Mouse (Mus musculus) limb, embryonic 11.5 days (tissue): ENCODE measurements around the gene Cdk10. TPM values are rescaled to one million over a fixed set of nuclear protein-coding genes. Genes with fewer than 3 reads are reported as not detected.
A peak's percentile ranks its signal among the peaks of the same experiment; 100 is the strongest.
"Not testable (repeated sequence)": the region's sequence is repeated elsewhere in the genome, so short reads cannot be mapped to it uniquely, and the experiment has no call there.

ENCODE experiments used
- ATAC-seq: fragments of 200-750 bp; cut with Nextera tagmentation; 2 replicates; pipeline ENCODE4 v1.8.0; 2017; ENCODE audit warnings: low read depth; ENCODE audit not compliant: insufficient number of reproducible peaks, low FRiP score, low TSS enrichment
- DNase-seq: peaks from one replicate; pipeline ENCODE4 v3.0.0-alpha.2; 2015; ENCODE audit warnings: low spot score
- H3K27ac ChIP-seq: fragments of 300-500 bp; sonication (generic); replicated peaks from 2 replicates; pipeline ENCODE4 v1.5.1; 2014; ENCODE audit warnings: low read depth, mild to moderate bottlenecking, low read length
- H3K27me3 ChIP-seq: fragments of 300-500 bp; sonication (generic); 2 replicates; pipeline ENCODE4 v1.6.1; 2014; ENCODE audit warnings: mild to moderate bottlenecking, low read length, mixed read lengths; ENCODE audit not compliant: control insufficient read depth, insufficient read depth
- H3K36me3 ChIP-seq: fragments of 300-500 bp; sonication (generic); 2 replicates; pipeline ENCODE4 v1.6.1; 2014; ENCODE audit warnings: mild to moderate bottlenecking, low read length, moderate library complexity, mixed read lengths; ENCODE audit not compliant: control insufficient read depth, insufficient read depth
- H3K4me1 ChIP-seq: fragments of 300-500 bp; sonication (generic); 2 replicates; pipeline ENCODE4 v1.6.1; 2014; ENCODE audit warnings: low read length, mixed read lengths; ENCODE audit not compliant: control insufficient read depth, insufficient read depth
- H3K4me2 ChIP-seq: fragments of 300-500 bp; sonication (generic); 2 replicates; pipeline ENCODE4 v1.6.1; 2014; ENCODE audit warnings: low read depth, mild to moderate bottlenecking, moderate library complexity; ENCODE audit not compliant: severe bottlenecking
- H3K4me3 ChIP-seq: fragments of 300-500 bp; sonication (generic); 2 replicates; pipeline ENCODE4 v1.5.1; 2014; ENCODE audit warnings: low read depth, low read length
- H3K9ac ChIP-seq: fragments of 300-500 bp; sonication (generic); 2 replicates; pipeline ENCODE4 v1.6.1; 2014; ENCODE audit warnings: mild to moderate bottlenecking, low read length
- H3K9me3 ChIP-seq: fragments of 300-500 bp; sonication (generic); 2 replicates; pipeline ENCODE4 v1.6.1; 2016; ENCODE audit warnings: low read length; ENCODE audit not compliant: control insufficient read depth
- WGBS: fragments of 180-500 bp; shearing (Covaris S2); extraction: QIAGEN DNeasy Blood & Tissue Kit; methylation state at CpG from one replicate; pipeline ENCODE4 v1.1.7; 2014; 5-methylcytosine and 5-hydroxymethylcytosine counted together
- polyA plus RNA-seq: library from polyadenylated mRNA; unstranded; fragments of >200 nt; fragmentation: Nextera tagmentation; extraction: Ambion mirVana; gene quantifications from 2 replicates; pipeline ENCODE4 v1.2.1, GENCODE M21; 2014

The Cdk10 gene
- polyA plus RNA-seq, 1 experiment from 2014 or later: 36.5 TPM

- Histone ChIP-seq H3K9me3 (no peaks in the 10 kb centered on the region), H3K9ac (no peak overlapping the region), H3K27ac (no peak overlapping the region), H3K27me3 (no peaks in the 10 kb centered on the region), H3K4me1 (peaks cover 13% of the 10 kb centered on the region), H3K4me2 (no peak overlapping the region), H3K4me3 (no peak overlapping the region), H3K36me3 (peaks cover 15% of the 10 kb centered on the region)
- DNase-seq: no peak
- no peak for ATAC-seq
- 95% methylated on average over 5 of the region's 5 CpGs for WGBS
Observed at GRCm38 (mm10) chr8:123250940-123251339, 26.3 kb downstream of the Cdk10 start.

GRCm38 (mm10) chr8:123252925-123253324, 28.3 kb downstream of the Cdk10 start:
- peaks cover 14% of the 10 kb centered on the region; the same call in 1 of the 2 replicates for H3K36me3 ChIP-seq
- H3K9ac ChIP-seq: no peak overlapping the region
- WGBS: 53% methylated on average over 4 of the region's 4 CpGs
- no peak overlapping the region for H3K27ac ChIP-seq
- H3K4me3 ChIP-seq: peak overlapping the region; percentile 94
- no peak for DNase-seq
- ATAC-seq: no peak
- H3K4me1 ChIP-seq: peaks cover 13% of the 10 kb centered on the region
- H3K4me2 ChIP-seq: peak overlapping the region; percentile 98; the same call in 1 of the 2 replicates
- no peaks in the 10 kb centered on the region for H3K27me3 ChIP-seq
- no peaks in the 10 kb centered on the region for H3K9me3 ChIP-seq

- no peaks in the 10 kb centered on the region for H3K27me3 ChIP-seq
- H3K4me1 ChIP-seq: peaks cover 13% of the 10 kb centered on the region
- H3K4me3 ChIP-seq: peak overlapping the region; percentile 94
- H3K36me3 ChIP-seq: peaks cover 16% of the 10 kb centered on the region; the same call in 1 of the 2 replicates
- peak overlapping the region; percentile 92 for H3K9ac ChIP-seq
- DNase-seq (no peak), ATAC-seq (no peak)
- 0% methylated on average over 40 of the region's 40 CpGs for WGBS
- no peaks in the 10 kb centered on the region for H3K9me3 ChIP-seq
- H3K27ac ChIP-seq: peak overlapping the region; percentile 79
- peak overlapping the region; percentile 98 for H3K4me2 ChIP-seq
Observed at GRCm38 (mm10) chr8:123253451-123254098, 28.9 kb downstream of the Cdk10 start.

DNA sequence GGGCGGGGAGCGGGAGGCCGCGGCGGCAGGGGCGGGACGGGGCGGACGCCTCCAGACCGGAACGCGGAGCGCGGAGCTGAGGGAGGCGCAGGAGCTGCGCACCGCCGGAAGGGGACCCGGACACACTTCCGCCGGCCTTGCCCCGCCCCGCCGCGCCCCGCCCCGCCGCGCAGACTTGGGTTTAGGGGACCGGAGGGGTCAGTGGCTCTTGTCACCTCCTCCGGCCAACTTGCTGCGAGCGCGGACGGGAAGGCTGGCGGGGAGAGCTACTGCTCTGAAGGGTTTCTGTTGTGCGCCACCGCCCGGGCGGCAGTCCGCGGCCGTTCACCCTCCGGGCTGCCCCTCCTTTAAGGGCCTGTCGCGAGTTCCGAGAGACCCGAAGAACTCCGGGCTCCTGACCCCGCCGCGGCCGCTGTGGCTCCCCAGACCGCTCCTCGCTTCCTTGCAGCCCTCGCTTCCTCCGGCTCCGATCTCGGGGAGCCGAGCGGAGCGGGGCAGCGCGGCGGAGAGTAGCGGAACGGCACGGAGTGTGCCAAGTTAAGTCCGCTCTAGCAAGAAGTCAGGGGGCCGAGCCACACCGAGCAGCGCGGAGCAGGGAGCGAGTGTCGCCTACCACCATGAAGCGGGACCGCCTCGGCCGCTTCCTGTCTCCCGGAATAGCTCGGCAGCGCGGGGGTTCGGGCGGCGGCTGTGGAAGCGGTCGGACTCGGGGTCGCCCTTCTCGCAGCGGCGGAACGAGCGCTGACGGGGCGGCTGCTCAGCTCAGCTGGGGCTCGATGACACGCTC, 29.6 kb downstream of the Cdk10 start, which contains the start of the genes Zfp276 and Vps9d1:
Zfp276 (plus strand) TSS at position 97 of the 787 bp plus-strand sequence.
Vps9d1 (minus strand) TSS at position 250 of the 787 bp plus-strand sequence.
- H3K4me2 ChIP-seq: peak within 1 kb of the TSS; percentile 98
- peaks cover 17% of the 10 kb centered on the region; the same call in 1 of the 2 replicates for H3K36me3 ChIP-seq
- peak within 1 kb of the TSS; percentile 79 for H3K27ac ChIP-seq
- WGBS: under 1% methylated on average over 85 of the region's 99 CpGs
- H3K27me3 ChIP-seq: no peaks in the 10 kb centered on the region
- H3K9ac ChIP-seq: peak within 1 kb of the TSS; percentile 92
- H3K4me3 ChIP-seq: peak within 1 kb of the TSS; percentile 94
- DNase-seq (peak; percentile 89), ATAC-seq (peak; percentile 85)
- no peaks in the 10 kb centered on the region for H3K9me3 ChIP-seq
- peaks cover 13% of the 10 kb centered on the region for H3K4me1 ChIP-seq

DNA sequence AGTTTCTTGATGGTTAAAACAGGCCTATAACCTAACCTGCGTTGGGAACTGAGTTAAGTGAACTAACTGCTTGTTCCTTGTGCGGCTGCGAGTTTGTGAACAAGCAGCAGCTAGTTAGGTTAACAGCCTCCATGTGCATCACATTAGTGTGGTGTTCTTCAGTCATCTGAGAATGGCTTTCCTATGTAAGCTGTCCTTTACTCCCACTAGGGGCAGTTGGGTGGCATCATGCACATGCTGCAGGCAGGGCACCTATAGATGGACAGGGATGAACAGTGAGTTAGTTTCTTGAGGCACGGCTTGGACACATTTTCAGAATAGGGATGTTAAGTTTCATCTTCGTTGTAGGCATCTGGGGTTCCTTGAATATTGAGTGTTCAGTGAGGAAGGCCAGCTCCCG, 30.5 kb downstream of the Cdk10 start:
- DNase-seq: no peak
- peak overlapping the region; percentile 92; the same call in 1 of the 2 replicates for H3K9ac ChIP-seq
- peak overlapping the region; percentile 98 for H3K4me2 ChIP-seq
- H3K4me1 ChIP-seq: peaks cover 13% of the 10 kb centered on the region
- H3K9me3 ChIP-seq: no peaks in the 10 kb centered on the region
- WGBS: 67% methylated on average over 6 of the region's 6 CpGs
- no peak overlapping the region for H3K27ac ChIP-seq
- H3K4me3 ChIP-seq: peak overlapping the region; percentile 94
- H3K36me3 ChIP-seq: peaks cover 12% of the 10 kb centered on the region; the same call in 1 of the 2 replicates
- no peak for ATAC-seq
- H3K27me3 ChIP-seq: no peaks in the 10 kb centered on the region

DNA sequence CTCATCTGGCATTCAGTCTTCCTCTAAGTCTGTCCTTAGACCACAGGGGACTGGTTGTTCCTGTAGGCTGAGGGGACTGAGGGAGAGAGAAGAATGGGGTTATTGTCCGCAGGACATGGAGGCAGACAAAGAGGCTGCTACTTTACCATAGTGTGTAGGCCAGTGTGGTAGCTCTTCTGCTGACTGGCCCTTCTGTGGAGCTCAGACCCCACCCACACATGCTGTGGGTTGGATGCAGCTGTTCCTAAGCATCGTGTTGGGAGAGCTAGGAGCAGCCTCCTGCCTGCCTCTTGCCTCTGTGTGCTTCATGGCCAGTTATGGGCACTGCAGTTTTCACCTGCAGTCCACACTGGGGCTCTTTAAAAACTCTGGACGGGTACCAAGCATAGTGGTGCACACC, 32.5 kb downstream of the Cdk10 start:
- H3K9ac ChIP-seq: no peak overlapping the region
- no peaks in the 10 kb centered on the region for H3K27me3 ChIP-seq
- no peak overlapping the region for H3K4me3 ChIP-seq
- H3K27ac ChIP-seq: no peak overlapping the region
- H3K36me3 ChIP-seq: peaks cover 15% of the 10 kb centered on the region
- H3K4me1 ChIP-seq: peaks cover 13% of the 10 kb centered on the region
- 93% methylated on average over 3 of the region's 3 CpGs for WGBS
- DNase-seq: no peak
- no peak for ATAC-seq
- no peak overlapping the region for H3K4me2 ChIP-seq
- no peaks in the 10 kb centered on the region for H3K9me3 ChIP-seq

DNA sequence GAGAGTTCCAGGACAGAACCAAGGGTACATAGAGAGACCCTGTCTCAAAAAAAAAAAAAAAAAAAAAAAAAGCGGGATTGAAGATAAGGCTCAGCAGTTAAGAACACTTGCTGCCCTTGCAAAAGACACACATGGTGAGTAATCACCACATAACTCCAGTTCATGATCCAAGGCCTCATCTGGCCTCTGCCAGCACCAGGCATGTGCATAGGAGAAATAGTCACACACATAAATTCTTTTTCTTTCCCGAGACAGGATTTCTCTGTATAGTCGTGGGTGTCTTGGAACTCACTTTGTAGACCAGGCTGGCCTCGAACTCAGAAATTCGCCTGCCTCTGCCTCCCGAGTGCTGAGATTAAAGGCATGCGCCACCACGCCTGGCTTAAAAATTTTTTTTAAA, 33.0 kb downstream of the Cdk10 start:
- not testable (repeated sequence) for H3K4me3 ChIP-seq, H3K27me3 ChIP-seq, H3K9ac ChIP-seq, ATAC-seq, DNase-seq, H3K27ac ChIP-seq, H3K4me2 ChIP-seq, H3K9me3 ChIP-seq
- H3K4me1 ChIP-seq: peaks cover 13% of the 10 kb centered on the region
- 93% methylated on average over 8 of the region's 8 CpGs for WGBS
- peaks cover 15% of the 10 kb centered on the region for H3K36me3 ChIP-seq

- no peak overlapping the region for H3K27ac ChIP-seq
- DNase-seq (no peak), ATAC-seq (no peak)
- peaks cover 31% of the 10 kb centered on the region for H3K36me3 ChIP-seq
- H3K4me1 ChIP-seq: no peaks in the 10 kb centered on the region
- no peak overlapping the region for H3K9ac ChIP-seq
- H3K4me2 ChIP-seq: no peak overlapping the region
- WGBS: 75% methylated on average over 14 of the region's 14 CpGs
- no peaks in the 10 kb centered on the region for H3K27me3 ChIP-seq
- no peaks in the 10 kb centered on the region for H3K9me3 ChIP-seq
- no peak overlapping the region for H3K4me3 ChIP-seq
Observed at GRCm38 (mm10) chr8:123267926-123268656, 43.4 kb downstream of the Cdk10 start.
